Mouse (Mus musculus) MEL (cell line): Measurements from ENCODE around the gene Ccdc170.

Experiments
- CHD1 ChIP-seq: IDR thresholded peaks from 2 replicates; pipeline ENCODE4 v1.6.1; 2012; ENCODE audit warnings: low read depth, mild to moderate bottlenecking, inconsistent platforms, low read length, improper control_type of control experiment
- CTCF ChIP-seq, 3 experiments: IDR thresholded peaks in 2 of 3; conservative IDR thresholded peaks in 1 of 3; 2 replicates each; pipeline ENCODE4 v1.5.1; 2011 to 2012; ENCODE audit warnings: low read length in 3 of 3, low read depth in 2 of 3, mild to moderate bottlenecking in 2 of 3, improper control_type of control experiment in 1 of 3, inconsistent platforms in 1 of 3, mixed read lengths in 1 of 3, moderate library complexity in 1 of 3; ENCODE audit not compliant: control insufficient read depth in 1 of 3, insufficient read depth in 1 of 3, poor library complexity in 1 of 3, severe bottlenecking in 1 of 3
- E2F4 ChIP-seq: IDR thresholded peaks from 2 replicates; pipeline ENCODE4 v1.6.1; 2011; ENCODE audit warnings: low read depth, low read length, improper control_type of control experiment, borderline replicate concordance
- GABPA ChIP-seq: IDR thresholded peaks from 2 replicates; pipeline ENCODE4 v1.6.1; 2012; ENCODE audit warnings: low read depth, mild to moderate bottlenecking, inconsistent platforms, low read length, improper control_type of control experiment, moderate library complexity
- HCFC1 ChIP-seq: IDR thresholded peaks from 2 replicates; pipeline ENCODE4 v1.6.1; 2012; ENCODE audit warnings: low read depth, mild to moderate bottlenecking, inconsistent platforms, low read length, improper control_type of control experiment, moderate library complexity
- MEF2A ChIP-seq: IDR thresholded peaks from 2 replicates; pipeline ENCODE4 v1.6.1; 2014; ENCODE audit warnings: low read depth, mild to moderate bottlenecking, inconsistent platforms, low read length, improper control_type of control experiment; ENCODE audit not compliant: poor library complexity, insufficient replicate concordance, severe bottlenecking; ENCODE audit errors: extremely low read depth
- POLR2A ChIP-seq, 2 experiments: IDR thresholded peaks; 2 replicates each; pipeline ENCODE4 v1.6.1; 2011 to 2012; ENCODE audit warnings: low read length in 2 of 2, mild to moderate bottlenecking in 2 of 2, control low read depth in 1 of 2, improper control_type of control experiment in 1 of 2, low read depth in 1 of 2, moderate library complexity in 1 of 2; ENCODE audit not compliant: control insufficient read depth in 1 of 2, insufficient read depth in 1 of 2, poor library complexity in 1 of 2
- POLR2AphosphoS2 ChIP-seq: IDR thresholded peaks from 2 replicates; pipeline ENCODE4 v1.6.1; 2011; ENCODE audit warnings: low read length, improper control_type of control experiment
- TCF12 ChIP-seq: IDR thresholded peaks from 2 replicates; pipeline ENCODE4 v1.6.1; 2014; ENCODE audit warnings: low read depth, mild to moderate bottlenecking, inconsistent platforms, low read length, improper control_type of control experiment, moderate library complexity
- ZC3H11A ChIP-seq: IDR thresholded peaks from 2 replicates; pipeline ENCODE4 v1.6.1; 2012; ENCODE audit warnings: low read depth, mild to moderate bottlenecking, inconsistent platforms, low read length, improper control_type of control experiment

DNA sequence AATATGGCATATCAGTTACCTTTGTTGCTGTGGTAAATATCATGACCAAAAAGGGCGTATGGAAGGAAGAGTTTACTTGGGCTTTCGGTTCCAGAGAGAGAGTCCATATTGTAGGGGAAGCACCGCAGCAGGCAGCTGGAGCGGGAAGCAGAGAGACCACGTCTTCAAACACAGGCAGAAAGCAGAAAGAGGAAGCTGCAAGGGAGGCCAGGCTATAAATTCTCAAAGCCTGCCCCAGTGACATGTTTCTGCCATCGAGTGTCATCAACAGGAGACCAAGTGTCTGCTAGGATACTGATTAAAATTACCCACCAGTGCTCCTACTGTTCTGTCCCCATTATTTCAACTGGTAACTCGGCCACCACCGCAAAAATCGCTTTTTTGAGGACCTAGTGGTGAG is 2.7 kb downstream of the Ccdc170 start:
- TF ChIP-seq GABPA (no peak), POLR2AphosphoS2 (no peak), CTCF (IDR thresholded peaks at IDR 0.05 in 2 of 3, conservative IDR thresholded peaks at IDR 0.05 in 1 of 3; ENCODE audit: control insufficient read depth in 1 of 3, insufficient read depth in 1 of 3, low read depth in 2 of 3, low read length in 3 of 3, poor library complexity in 1 of 3, severe bottlenecking in 1 of 3) (no peak), CHD1 (no peak), MEF2A (no peak), ZC3H11A (no peak), E2F4 (no peak), HCFC1 (peak; percentile 39; the same call in 1 of the 2 replicates), POLR2A (IDR thresholded peaks at IDR 0.05; ENCODE audit: control insufficient read depth in 1 of 2, insufficient read depth in 1 of 2, low read depth in 1 of 2, low read length in 2 of 2, poor library complexity in 1 of 2) (peak in 1 of 2 experiments; percentile 33; a peak in 1 of 4 replicates), TCF12 (no peak)
